Mouse (Mus musculus): Measurements from ENCODE around the gene Rhebl1. TPM values are rescaled to one million over a fixed set of nuclear protein-coding genes. Genes with fewer than 3 reads are reported as not detected.

The Rhebl1 gene
- polyA plus RNA-seq (2017; shearing (Covaris generic)) = 39.4 TPM

DNA sequence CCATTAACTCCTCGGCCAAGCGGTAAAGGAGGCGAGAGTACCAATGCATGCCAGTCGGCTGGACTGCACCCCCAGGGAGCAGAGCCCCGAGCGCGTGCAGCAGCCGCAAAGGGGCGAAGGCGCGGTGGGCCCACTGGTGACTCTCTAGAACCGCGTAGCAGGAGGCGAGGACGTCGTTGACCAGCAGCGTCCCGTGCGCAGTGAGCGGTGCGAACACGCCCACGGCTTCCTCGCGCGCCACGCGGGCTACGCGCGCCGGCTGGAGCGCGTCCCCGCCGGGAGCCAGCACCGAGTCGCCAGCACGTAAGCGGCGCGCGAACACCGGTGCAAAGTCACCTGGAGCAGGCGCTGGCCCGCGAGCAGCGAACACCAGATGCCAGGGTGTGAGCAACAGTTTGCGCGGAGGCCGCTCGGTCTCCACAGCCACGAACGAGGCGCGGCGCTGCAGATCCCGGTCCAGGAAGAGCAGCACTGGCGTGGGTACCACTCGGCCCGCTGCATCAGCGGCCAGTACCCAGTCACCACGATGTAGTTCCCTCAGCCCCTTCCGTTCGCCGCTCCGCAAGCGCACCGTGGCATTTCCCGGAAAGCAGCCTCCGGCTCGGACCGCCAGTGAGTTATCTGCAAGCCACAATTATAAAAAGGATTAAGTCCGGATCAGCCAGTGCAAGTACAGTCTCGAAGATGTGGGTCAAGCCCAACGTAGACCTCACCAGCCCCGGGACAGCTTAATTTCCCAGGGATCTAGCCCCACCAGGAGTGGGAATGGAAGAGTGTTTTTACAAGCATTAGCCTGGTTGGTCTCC lies at the start of gene Rhebl1:
TSS of gene Rhebl1 (minus strand) at position 601 of the 806 bp plus-strand sequence.

GRCm38 (mm10) chr15:98934217-98934839 lies 40.0 kb upstream of the Rhebl1 start, which contains the start of gene Tuba1b:
Gene Tuba1b, minus strand, starts transcription at chr15:98934565.

DNA sequence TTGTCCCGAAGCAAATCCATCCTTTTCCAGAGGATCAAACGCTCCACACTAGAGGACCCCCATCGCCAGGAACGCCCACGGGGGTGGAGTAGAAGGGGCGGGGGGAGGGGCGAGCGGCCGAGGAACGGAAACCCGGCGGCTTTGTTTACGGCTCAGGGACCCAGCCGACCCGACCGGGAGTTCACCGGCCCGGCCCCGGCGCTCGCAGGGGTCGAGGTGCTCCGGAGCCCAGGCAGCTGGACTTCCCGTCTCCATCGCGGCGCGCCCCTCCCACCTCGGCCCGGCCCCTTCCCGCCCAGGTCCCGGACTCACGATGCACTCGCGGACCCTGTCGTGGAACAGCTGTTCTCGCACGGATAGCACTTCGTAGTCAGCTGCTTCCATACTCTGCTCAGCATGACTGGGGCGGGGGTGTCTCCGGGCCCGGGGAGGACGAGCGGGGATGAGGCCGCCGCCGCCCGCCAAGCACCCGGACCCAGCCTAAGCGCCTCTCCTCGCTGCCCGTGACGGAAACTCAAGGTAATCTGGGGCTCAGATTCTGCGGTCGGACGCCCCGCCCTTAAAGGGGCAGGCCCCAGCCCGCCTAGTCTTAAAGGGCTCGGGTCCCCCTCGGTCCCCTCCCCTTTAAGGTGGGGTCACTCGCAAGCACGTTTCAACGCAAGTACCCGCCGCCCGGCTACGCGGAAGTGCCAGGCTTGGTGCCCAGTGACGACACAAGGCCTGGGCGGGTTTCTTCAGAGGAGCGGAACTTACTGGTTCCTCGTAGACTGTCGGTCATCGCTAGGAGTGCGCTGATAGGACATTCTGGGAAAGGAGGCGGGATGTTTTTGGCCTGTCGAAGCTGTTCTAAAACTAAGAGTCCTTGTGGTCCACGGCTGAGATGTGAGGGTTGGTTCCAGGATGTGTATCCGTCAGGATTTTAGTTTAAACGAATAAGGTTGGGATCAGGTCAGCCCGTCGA lies 23.5 kb upstream of the Rhebl1 start, which contains the start of gene Lmbr1l:
TSS of gene Lmbr1l (minus strand) at position 694 of the 961 bp plus-strand sequence.

GRCm38 (mm10) chr15:98897928-98898800 lies 3.8 kb upstream of the Rhebl1 start, which contains the start of gene Dhh:
Gene Dhh, minus strand, starts transcription at chr15:98898540.

GRCm38 (mm10) chr15:98871070-98871915 lies 23.0 kb downstream of the Rhebl1 start, which contains the start of gene Kmt2d:
Gene Kmt2d, minus strand, starts transcription at chr15:98871204.

DNA sequence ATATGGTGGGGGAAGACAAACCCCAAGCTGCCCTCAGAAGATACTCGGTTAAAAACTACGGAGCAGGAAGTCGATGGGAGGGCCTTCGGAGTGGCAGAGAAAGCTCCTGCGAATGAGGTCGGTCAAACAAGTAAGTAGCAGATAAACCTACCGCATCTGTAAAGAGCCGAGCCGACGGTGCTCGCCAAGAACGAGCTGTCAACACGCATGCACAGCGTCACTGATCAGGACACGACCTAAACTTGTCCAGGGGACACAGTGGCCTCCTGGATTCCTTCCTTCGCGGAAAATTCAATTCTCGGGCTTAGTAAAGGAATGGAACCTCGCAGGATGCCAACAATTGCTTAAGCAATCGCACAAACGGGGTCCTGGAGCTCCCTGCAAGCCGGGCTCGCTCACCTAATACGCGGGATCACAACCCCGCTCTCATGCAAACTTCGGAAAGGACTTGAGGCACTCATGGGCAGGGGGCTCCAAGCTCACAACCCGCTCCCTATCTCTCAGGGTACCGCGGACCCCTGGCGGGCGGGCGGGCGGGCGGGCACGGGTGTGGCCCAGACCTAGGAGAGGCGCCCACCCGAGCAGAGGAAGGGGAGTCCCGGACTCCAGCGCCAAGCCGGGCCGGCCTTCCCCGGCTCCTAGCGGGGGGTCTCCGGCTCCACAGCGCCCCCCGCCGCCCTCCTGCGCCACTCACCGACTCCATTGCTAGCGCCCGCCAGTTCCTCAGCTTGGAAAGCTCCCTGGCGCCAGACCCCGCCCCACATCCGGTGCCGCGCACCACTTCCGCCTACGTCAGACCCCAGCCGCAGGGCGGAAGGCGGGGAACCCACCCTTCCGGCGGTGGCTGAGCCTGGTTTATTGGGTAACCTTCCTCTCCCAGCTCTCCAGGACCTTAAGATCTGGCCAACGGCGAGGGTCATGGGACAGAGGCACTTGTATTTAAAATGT lies 63.3 kb downstream of the Rhebl1 start, which contains the start of gene Prkag1:
TSS of gene Prkag1 (minus strand) at position 786 of the 948 bp plus-strand sequence.

Other genes starting within 250 kb of the Rhebl1 start
- gene Ddx23, start 231.6 kb downstream of the Rhebl1 start, polyA plus RNA-seq (2017; shearing (Covaris generic)) = 34.3 TPM
- 2.2 TPM for gene Rnd1, start 217.1 kb downstream of the Rhebl1 start, polyA plus RNA-seq (2017; shearing (Covaris generic))
- not detected for gene Ccdc65, start 186.3 kb downstream of the Rhebl1 start, polyA plus RNA-seq (2017; shearing (Covaris generic))
- gene Fkbp11, start 166.3 kb downstream of the Rhebl1 start, polyA plus RNA-seq (2017; shearing (Covaris generic)) = 0.81 TPM
- 120 TPM for gene Arf3, start 131.3 kb downstream of the Rhebl1 start, polyA plus RNA-seq (2017; shearing (Covaris generic))
- gene Wnt10b, start 116.4 kb downstream of the Rhebl1 start, polyA plus RNA-seq (2017; shearing (Covaris generic)) = not detected
- gene Wnt1, start 104.7 kb downstream of the Rhebl1 start, polyA plus RNA-seq (2017; shearing (Covaris generic)) = not detected
- not detected for gene Ddn, start 85.0 kb downstream of the Rhebl1 start, polyA plus RNA-seq (2017; shearing (Covaris generic))
- 121 TPM for gene Prkag1, start 63.0 kb downstream of the Rhebl1 start, polyA plus RNA-seq (2017; shearing (Covaris generic))
- gene Kmt2d, start 23.3 kb downstream of the Rhebl1 start, polyA plus RNA-seq (2017; shearing (Covaris generic)) = 32.4 TPM
- not detected for gene Dhh, start 4.0 kb upstream of the Rhebl1 start, polyA plus RNA-seq (2017; shearing (Covaris generic))
- 152 TPM for gene Lmbr1l, start 23.7 kb upstream of the Rhebl1 start, polyA plus RNA-seq (2017; shearing (Covaris generic))
- 277 TPM for gene Tuba1b, start 40.0 kb upstream of the Rhebl1 start, polyA plus RNA-seq (2017; shearing (Covaris generic))
- gene Gm49450, start 59.0 kb upstream of the Rhebl1 start, polyA plus RNA-seq (2017; shearing (Covaris generic)) = not detected
- 197 TPM for gene Tuba1a, start 59.2 kb upstream of the Rhebl1 start, polyA plus RNA-seq (2017; shearing (Covaris generic))
- 27.1 TPM for gene Tuba1c, start 135.4 kb upstream of the Rhebl1 start, polyA plus RNA-seq (2017; shearing (Covaris generic))
- not detected for gene Prph, start 160.6 kb upstream of the Rhebl1 start, polyA plus RNA-seq (2017; shearing (Covaris generic))
- gene Troap, start 180.0 kb upstream of the Rhebl1 start, polyA plus RNA-seq (2017; shearing (Covaris generic)) = not detected
- not detected for gene C1ql4, start 193.3 kb upstream of the Rhebl1 start, polyA plus RNA-seq (2017; shearing (Covaris generic))
- 0.37 TPM for gene Dnajc22, start 198.6 kb upstream of the Rhebl1 start, polyA plus RNA-seq (2017; shearing (Covaris generic))
- 0.68 TPM for gene Spats2, start 231.4 kb upstream of the Rhebl1 start, polyA plus RNA-seq (2017; shearing (Covaris generic))